Mouse (Mus musculus) midbrain, postnatal 0 days (tissue): ENCODE results near the gene Mpig6b. TPM values are rescaled to one million over a fixed set of nuclear protein-coding genes. Genes with fewer than 3 reads are reported as not detected.
"Not testable (repeated sequence)": the region's sequence is repeated elsewhere in the genome, so short reads cannot be mapped to it uniquely, and the experiment has no call there.

Source experiments
- ATAC-seq: fragments of 200-750 bp; cut with Nextera tagmentation; 2 replicates; pipeline ENCODE4 v1.8.0; 2017; ENCODE audit warnings: moderate number of reproducible peaks, mild to moderate bottlenecking, moderate TSS enrichment, moderate library complexity; ENCODE audit not compliant: low FRiP score
- DNase-seq: peaks from one replicate; pipeline ENCODE4 v3.0.0-alpha.2; 2015; ENCODE audit warnings: low spot score
- H3K27ac ChIP-seq: fragments of 300-500 bp; sonication (generic); 2 replicates; pipeline ENCODE4 v1.5.1; 2014; ENCODE audit warnings: low read depth, mild to moderate bottlenecking, low read length, mixed read lengths
- H3K27me3 ChIP-seq: fragments of 300-500 bp; sonication (generic); 2 replicates; pipeline ENCODE4 v1.6.1; 2014; ENCODE audit warnings: low read length, control low read depth, mixed read lengths; ENCODE audit not compliant: insufficient read depth
- H3K36me3 ChIP-seq: fragments of 300-500 bp; sonication (generic); 2 replicates; pipeline ENCODE4 v1.6.1; 2014; ENCODE audit warnings: low read length, control low read depth, mixed read lengths; ENCODE audit not compliant: insufficient read depth
- H3K4me1 ChIP-seq: fragments of 300-500 bp; sonication (generic); 2 replicates; pipeline ENCODE4 v1.6.1; 2014; ENCODE audit warnings: mild to moderate bottlenecking, control low read depth, antibody characterized with exemption, low read length, mixed read lengths; ENCODE audit not compliant: insufficient read depth
- H3K4me2 ChIP-seq: fragments of 300-500 bp; sonication (generic); 2 replicates; pipeline ENCODE4 v1.6.1; 2014; ENCODE audit warnings: low read depth, mild to moderate bottlenecking, low read length, mixed read lengths; ENCODE audit not compliant: poor library complexity, severe bottlenecking
- H3K4me3 ChIP-seq: fragments of 300-500 bp; sonication (generic); 2 replicates; pipeline ENCODE4 v1.5.1; 2014; ENCODE audit warnings: low read depth, mild to moderate bottlenecking, low read length, moderate library complexity
- H3K9ac ChIP-seq: fragments of 300-500 bp; sonication (generic); replicated peaks from 2 replicates; pipeline ENCODE4 v1.6.1; 2014; ENCODE audit warnings: mild to moderate bottlenecking, low read length, moderate library complexity, mixed read lengths; ENCODE audit not compliant: poor library complexity, severe bottlenecking
- H3K9me3 ChIP-seq: fragments of 300-500 bp; sonication (generic); 2 replicates; pipeline ENCODE4 v1.6.1; 2016; ENCODE audit warnings: low read length, control low read depth
- CTCF ChIP-seq: IDR thresholded peaks from 2 replicates; pipeline ENCODE4 v1.5.1; 2016; ENCODE audit warnings: antibody characterized with exemption, mild to moderate bottlenecking
- WGBS: fragments of 180-500 bp; shearing (Covaris S2); extraction: QIAGEN DNeasy Blood & Tissue Kit; methylation state at CpG from one replicate; pipeline ENCODE4 v1.1.7; 2014; 5-methylcytosine and 5-hydroxymethylcytosine counted together
- polyA plus RNA-seq: library from polyadenylated mRNA; unstranded; fragments of >200 nt; fragmentation: Nextera tagmentation; extraction: Ambion mirVana; gene quantifications from 2 replicates; pipeline ENCODE4 v1.2.1, GENCODE M21; 2015
- total RNA-seq: library from RNA; depleted of rRNA; stranded (reverse); fragments of >200 nt; gene quantifications from 2 replicates; pipeline ENCODE4 v1.2.3, GENCODE M21; 2014

Mpig6b gene
- total and polyA plus RNA-seq, 2 experiments from 2014 or later = not detected

GRCm38 (mm10) chr17:35044904-35045806 is 20.8 kb downstream of the Mpig6b start:
- WGBS = 84% methylated on average over 7 of the region's 7 CpGs
- no peak for ATAC-seq
- H3K9ac ChIP-seq = peak overlapping the region; percentile 77; the same call in 1 of the 2 replicates
- no peak overlapping the region for H3K27ac ChIP-seq
- peak overlapping the region; percentile 98 for H3K4me2 ChIP-seq
- no peaks in the 10 kb centered on the region for H3K36me3 ChIP-seq
- H3K4me1 ChIP-seq = no peaks in the 10 kb centered on the region; the same call in 1 of the 2 replicates
- no peaks in the 10 kb centered on the region for H3K9me3 ChIP-seq
- no peak for TF ChIP-seq CTCF
- no peak for DNase-seq
- no peak overlapping the region; the same call in 1 of the 2 replicates for H3K4me3 ChIP-seq
- no peaks in the 10 kb centered on the region for H3K27me3 ChIP-seq

GRCm38 (mm10) chr17:35043794-35044193 is 22.2 kb downstream of the Mpig6b start:
- Histone ChIP-seq H3K4me3 (no peak overlapping the region), H3K36me3 (no peaks in the 10 kb centered on the region), H3K4me1 (no peaks in the 10 kb centered on the region; the same call in 1 of the 2 replicates), H3K27ac (no peak overlapping the region), H3K9ac (no peak overlapping the region), H3K9me3 (no peaks in the 10 kb centered on the region), H3K4me2 (no peak overlapping the region), H3K27me3 (no peaks in the 10 kb centered on the region)
- no peak for TF ChIP-seq CTCF
- ATAC-seq (no peak), DNase-seq (no peak)
- 94% methylated on average over 4 of the region's 4 CpGs for WGBS

GRCm38 (mm10) chr17:35039121-35039873 is 26.7 kb downstream of the Mpig6b start:
- ATAC-seq (no peak), DNase-seq (no peak)
- no peaks in the 10 kb centered on the region for H3K9me3 ChIP-seq
- TF ChIP-seq CTCF = no peak
- no peaks in the 10 kb centered on the region for H3K36me3 ChIP-seq
- no peak overlapping the region for H3K4me2 ChIP-seq
- H3K4me1 ChIP-seq = no peaks in the 10 kb centered on the region
- H3K9ac ChIP-seq = no peak overlapping the region
- H3K4me3 ChIP-seq = no peak overlapping the region
- H3K27ac ChIP-seq = no peak overlapping the region
- 90% methylated on average over 11 of the region's 11 CpGs for WGBS
- no peaks in the 10 kb centered on the region for H3K27me3 ChIP-seq

- no peak for ATAC-seq
- no peak for TF ChIP-seq CTCF
- no peaks in the 10 kb centered on the region for H3K4me1 ChIP-seq
These were observed 31.1 kb downstream of the Mpig6b start for GRCm38 (mm10) chr17:35034896-35035295.

GRCm38 (mm10) chr17:35033703-35034102 is 32.3 kb downstream of the Mpig6b start:
- not testable (repeated sequence) for H3K4me1 ChIP-seq, DNase-seq, H3K9ac ChIP-seq, ATAC-seq, H3K27me3 ChIP-seq, H3K9me3 ChIP-seq, H3K4me3 ChIP-seq, H3K36me3 ChIP-seq, H3K27ac ChIP-seq, H3K4me2 ChIP-seq
- 77% methylated on average over 1 of the region's 1 CpGs for WGBS

More at GRCm38 (mm10) chr17:35034896-35035295, 31.1 kb downstream of the Mpig6b start:
- H3K36me3 ChIP-seq = no peaks in the 10 kb centered on the region
- DNase-seq = no peak
- H3K27ac ChIP-seq = no peak overlapping the region
- 81% methylated on average over 6 of the region's 6 CpGs for WGBS
- no peak overlapping the region for H3K4me2 ChIP-seq
- H3K4me3 ChIP-seq = no peak overlapping the region
- H3K9me3 ChIP-seq = no peaks in the 10 kb centered on the region
- no peaks in the 10 kb centered on the region for H3K27me3 ChIP-seq
- H3K9ac ChIP-seq = no peak overlapping the region
